Mouse (Mus musculus): ENCODE results near the gene Slc4a2. TPM values are rescaled to one million over a fixed set of nuclear protein-coding genes. Genes with fewer than 3 reads are reported as not detected.

The Slc4a2 gene
- polyA plus RNA-seq, 1 experiment from 2014 or later, result 28.9 TPM

- Histone ChIP-seq H3K4me1 (ENCODE audit: insufficient read depth, low read depth, low read length) (peaks cover 31% of the 10 kb centered on the region), H3K4me2 (replicated peaks; ENCODE audit: low read depth, low read length) (peak overlapping the region; percentile 81), H3K27ac (ENCODE audit: low read length) (peak overlapping the region; percentile 8), H3K9ac (replicated peaks; ENCODE audit: low read depth) (no peak overlapping the region), H3K27me3 (replicated peaks; ENCODE audit: insufficient read depth, low read length) (no peaks in the 10 kb centered on the region), H3K9me3 (ENCODE audit: low read length) (no peaks in the 10 kb centered on the region), H3K4me3 (ENCODE audit: low read depth, low read length) (no peak overlapping the region), H3K36me3 (ENCODE audit: insufficient read depth, low read length) (peaks cover 25% of the 10 kb centered on the region)
- 32% methylated on average over 12 of the region's 12 CpGs for WGBS
- TF ChIP-seq CTCF (IDR thresholded peaks at IDR 0.05), result no peak
- DNase-seq (ENCODE audit: low spot score) (no peak), ATAC-seq (no peak)
Measured at GRCm38 (mm10) chr5:24427285-24427633, 3.6 kb downstream of the Slc4a2 start.

GRCm38 (mm10) chr5:24427981-24428402 is 4.4 kb downstream of the Slc4a2 start:
- no peak overlapping the region for H3K4me3 ChIP-seq (ENCODE audit: low read depth, low read length)
- H3K4me2 ChIP-seq (replicated peaks; ENCODE audit: low read depth, low read length), result peak overlapping the region; percentile 39
- TF ChIP-seq CTCF (IDR thresholded peaks at IDR 0.05) (no peak), EP300 (IDR thresholded peaks at IDR 0.05) (no peak)
- DNase-seq (ENCODE audit: low spot score) (peak; percentile 81), ATAC-seq (peak; percentile 11)
- no peaks in the 10 kb centered on the region for H3K27me3 ChIP-seq (replicated peaks; ENCODE audit: insufficient read depth, low read length)
- H3K9ac ChIP-seq (replicated peaks; ENCODE audit: low read depth), result no peak overlapping the region
- H3K36me3 ChIP-seq (ENCODE audit: insufficient read depth, low read length), result peaks cover 32% of the 10 kb centered on the region
- no peak overlapping the region for H3K27ac ChIP-seq (ENCODE audit: low read length)
- H3K4me1 ChIP-seq (ENCODE audit: insufficient read depth, low read depth, low read length), result peaks cover 28% of the 10 kb centered on the region
- H3K9me3 ChIP-seq (ENCODE audit: low read length), result no peaks in the 10 kb centered on the region
- 19% methylated on average over 14 of the region's 15 CpGs for WGBS

GRCm38 (mm10) chr5:24428596-24428995 is 5.0 kb downstream of the Slc4a2 start:
- Histone ChIP-seq H3K27me3 (replicated peaks; ENCODE audit: insufficient read depth, low read length) (no peaks in the 10 kb centered on the region), H3K9ac (replicated peaks; ENCODE audit: low read depth) (no peak overlapping the region), H3K27ac (ENCODE audit: low read length) (no peak overlapping the region), H3K4me3 (ENCODE audit: low read depth, low read length) (no peak overlapping the region), H3K9me3 (ENCODE audit: low read length) (no peaks in the 10 kb centered on the region), H3K4me2 (replicated peaks; ENCODE audit: low read depth, low read length) (peak overlapping the region; percentile 39), H3K4me1 (ENCODE audit: insufficient read depth, low read depth, low read length) (peaks cover 27% of the 10 kb centered on the region), H3K36me3 (ENCODE audit: insufficient read depth, low read length) (peaks cover 35% of the 10 kb centered on the region)
- ATAC-seq (no peak), DNase-seq (ENCODE audit: low spot score) (no peak)
- TF ChIP-seq CTCF (IDR thresholded peaks at IDR 0.05) (no peak), EP300 (IDR thresholded peaks at IDR 0.05) (no peak)
- WGBS, result 43% methylated on average over 8 of the region's 9 CpGs

GRCm38 (mm10) chr5:24433993-24434392 is 10.4 kb downstream of the Slc4a2 start:
- 82% methylated on average over 8 of the region's 8 CpGs for WGBS
- DNase-seq (ENCODE audit: low spot score) (no peak), ATAC-seq (no peak)
- H3K27ac ChIP-seq (ENCODE audit: low read length), result no peak overlapping the region
- TF ChIP-seq EP300 (IDR thresholded peaks at IDR 0.05), result no peak
- TF ChIP-seq CTCF (IDR thresholded peaks at IDR 0.05), result no peak
- no peaks in the 10 kb centered on the region for H3K4me1 ChIP-seq (ENCODE audit: insufficient read depth, low read depth, low read length)
- H3K4me2 ChIP-seq (replicated peaks; ENCODE audit: low read depth, low read length), result no peak overlapping the region
- H3K9me3 ChIP-seq (ENCODE audit: low read length), result no peaks in the 10 kb centered on the region
- no peak overlapping the region for H3K4me3 ChIP-seq (ENCODE audit: low read depth, low read length)
- no peak overlapping the region for H3K9ac ChIP-seq (replicated peaks; ENCODE audit: low read depth)
- peaks cover 69% of the 10 kb centered on the region for H3K36me3 ChIP-seq (ENCODE audit: insufficient read depth, low read length)
- H3K27me3 ChIP-seq (replicated peaks; ENCODE audit: insufficient read depth, low read length), result no peaks in the 10 kb centered on the region

- TF ChIP-seq EP300 (IDR thresholded peaks at IDR 0.05), result no peak
- no peak for TF ChIP-seq CTCF (IDR thresholded peaks at IDR 0.05)
- no peak overlapping the region for H3K27ac ChIP-seq (ENCODE audit: low read length)
- peaks cover 27% of the 10 kb centered on the region for H3K36me3 ChIP-seq (ENCODE audit: insufficient read depth, low read length)
- H3K9me3 ChIP-seq (ENCODE audit: low read length), result no peaks in the 10 kb centered on the region
- H3K4me1 ChIP-seq (ENCODE audit: insufficient read depth, low read depth, low read length), result peaks cover 10% of the 10 kb centered on the region
- DNase-seq (ENCODE audit: low spot score), result no peak
- no peak overlapping the region for H3K4me2 ChIP-seq (replicated peaks; ENCODE audit: low read depth, low read length)
- H3K9ac ChIP-seq (replicated peaks; ENCODE audit: low read depth), result no peak overlapping the region
- H3K4me3 ChIP-seq (ENCODE audit: low read depth, low read length), result no peak overlapping the region
- 92% methylated on average over 8 of the region's 8 CpGs for WGBS
- ATAC-seq, result no peak
- no peaks in the 10 kb centered on the region for H3K27me3 ChIP-seq (replicated peaks; ENCODE audit: insufficient read depth, low read length)
Measured at GRCm38 (mm10) chr5:24441187-24441586, 17.6 kb downstream of the Slc4a2 start.

GRCm38 (mm10) chr5:24442029-24442428 is 18.4 kb downstream of the Slc4a2 start:
- ATAC-seq, result no peak
- H3K36me3 ChIP-seq (ENCODE audit: insufficient read depth, low read length), result peaks cover 25% of the 10 kb centered on the region
- 82% methylated on average over 9 of the region's 9 CpGs for WGBS

GRCm38 (mm10) chr5:24443204-24443603 is 19.6 kb downstream of the Slc4a2 start:
- WGBS, result 86% methylated on average over 7 of the region's 7 CpGs
- Histone ChIP-seq H3K4me3 (ENCODE audit: low read depth, low read length) (no peak overlapping the region), H3K36me3 (ENCODE audit: insufficient read depth, low read length) (peaks cover 25% of the 10 kb centered on the region)

More at GRCm38 (mm10) chr5:24442029-24442428, 18.4 kb downstream of the Slc4a2 start:
- Histone ChIP-seq H3K27ac (ENCODE audit: low read length) (no peak overlapping the region), H3K4me3 (ENCODE audit: low read depth, low read length) (no peak overlapping the region), H3K9ac (replicated peaks; ENCODE audit: low read depth) (no peak overlapping the region), H3K9me3 (ENCODE audit: low read length) (no peaks in the 10 kb centered on the region), H3K4me1 (ENCODE audit: insufficient read depth, low read depth, low read length) (peaks cover 10% of the 10 kb centered on the region), H3K4me2 (replicated peaks; ENCODE audit: low read depth, low read length) (no peak overlapping the region), H3K27me3 (replicated peaks; ENCODE audit: insufficient read depth, low read length) (no peaks in the 10 kb centered on the region)
- DNase-seq (ENCODE audit: low spot score), result no peak
- TF ChIP-seq EP300 (IDR thresholded peaks at IDR 0.05) (no peak), CTCF (IDR thresholded peaks at IDR 0.05) (no peak)

More at GRCm38 (mm10) chr5:24443204-24443603, 19.6 kb downstream of the Slc4a2 start:
- Histone ChIP-seq H3K9me3 (ENCODE audit: low read length) (no peaks in the 10 kb centered on the region), H3K27ac (ENCODE audit: low read length) (no peak overlapping the region), H3K9ac (replicated peaks; ENCODE audit: low read depth) (no peak overlapping the region), H3K27me3 (replicated peaks; ENCODE audit: insufficient read depth, low read length) (no peaks in the 10 kb centered on the region), H3K4me2 (replicated peaks; ENCODE audit: low read depth, low read length) (no peak overlapping the region), H3K4me1 (ENCODE audit: insufficient read depth, low read depth, low read length) (peaks cover 18% of the 10 kb centered on the region)
- no peak for DNase-seq (ENCODE audit: low spot score)
- ATAC-seq, result no peak
- TF ChIP-seq EP300 (IDR thresholded peaks at IDR 0.05) (no peak), CTCF (IDR thresholded peaks at IDR 0.05) (no peak)
